ENCODE assay signal across 23 mouse cellular contexts in genomic region chr3:27326633-27327191, GRCm38 (mm10). TPM values are rescaled to one million over a fixed set of nuclear protein-coding genes. Genes with fewer than 3 reads are reported as not detected.
DNase-seq lines count a peak whose midpoint lies in the region; ATAC-seq and TF ChIP-seq lines count a peak whose summit lies in the region.
"Had no signal": no experiment of that assay in that cellular context is flagged by ENCODE, and none has a peak within 500 bp of the region (broad histone marks: within the 10 kb centered on the region; RNA-seq: fewer than 3 reads in every experiment).

No protein-coding gene starts in this region.

- H3K4me3 ChIP-seq in cerebellum, adult 2 months (replicated peaks; ENCODE audit: insufficient read depth, low read depth, low read length), result no peak overlapping the region
- H3K4me3 ChIP-seq in kidney, embryonic 15.5 days (replicated peaks), result no peak overlapping the region
- no peak overlapping the region for H3K4me3 ChIP-seq in myocyte
- no peak overlapping the region for H3K4me3 ChIP-seq in forebrain, embryonic 10.5 days
- no peak overlapping the region for H3K4me3 ChIP-seq in layer of hippocampus, adult 2 months
- H3K4me3 ChIP-seq: embryonic facial prominence, embryonic 12.5 days; liver, embryonic 12.5 days; lung, embryonic 15.5 days had no signal

- no peaks in the 10 kb centered on the region for H3K9me3 ChIP-seq in kidney, embryonic 15.5 days (replicated peaks)
- no peaks in the 10 kb centered on the region for H3K9me3 ChIP-seq in forebrain, embryonic 10.5 days
- H3K9me3 ChIP-seq: embryonic facial prominence, embryonic 12.5 days; liver, embryonic 12.5 days; lung, embryonic 15.5 days had no signal

- ATAC-seq in kidney, embryonic 15.5 days (replicated peaks; ENCODE audit: low FRiP score), result peak; percentile 77
- ATAC-seq: intestine, embryonic 16.5 days; liver, embryonic 12.5 days; midbrain, embryonic 16.5 days had no signal

- H3K9ac ChIP-seq in kidney, embryonic 15.5 days, result no peak overlapping the region
- H3K9ac ChIP-seq: embryonic facial prominence, embryonic 12.5 days; hindbrain, embryonic 14.5 days; liver, embryonic 12.5 days; lung, embryonic 15.5 days had no signal

- H3K27me3 ChIP-seq in cerebellum, adult 2 months (ENCODE audit: control insufficient read depth, insufficient read depth, low read length), result no peaks in the 10 kb centered on the region
- no peaks in the 10 kb centered on the region for H3K27me3 ChIP-seq in kidney, embryonic 15.5 days
- H3K27me3 ChIP-seq in myocyte (ENCODE audit: control insufficient read depth, insufficient read depth, insufficient read length), result peaks cover 4% of the 10 kb centered on the region
- H3K27me3 ChIP-seq in forebrain, embryonic 10.5 days (ENCODE audit: poor library complexity, severe bottlenecking), result no peaks in the 10 kb centered on the region
- H3K27me3 ChIP-seq: embryonic facial prominence, embryonic 12.5 days; liver, embryonic 12.5 days; lung, embryonic 15.5 days had no signal

- no peak for TF ChIP-seq POLR2A in cerebellum, adult 2 months (IDR thresholded peaks at IDR 0.05; ENCODE audit: borderline replicate concordance, insufficient read depth, low read length)
- no peak for TF ChIP-seq POLR2A in myocyte (IDR thresholded peaks at IDR 0.05; ENCODE audit: insufficient read length, low read depth)

- 29% methylated on average over 4 of the region's 4 CpGs for WGBS in cerebellum, adult 2 months
- 34% methylated on average over 4 of the region's 4 CpGs for WGBS in kidney, embryonic 15.5 days
- 86% methylated on average over 4 of the region's 4 CpGs for WGBS in forebrain, embryonic 10.5 days

- no peaks in the 10 kb centered on the region for H3K36me3 ChIP-seq in kidney, embryonic 15.5 days
- H3K36me3 ChIP-seq in myocyte (ENCODE audit: control insufficient read depth, insufficient read depth), result no peaks in the 10 kb centered on the region
- H3K36me3 ChIP-seq in forebrain, embryonic 10.5 days (replicated peaks), result no peaks in the 10 kb centered on the region
- H3K36me3 ChIP-seq: embryonic facial prominence, embryonic 12.5 days; liver, embryonic 12.5 days; lung, embryonic 15.5 days had no signal

- H3K4me1 ChIP-seq in cerebellum, adult 2 months (ENCODE audit: control insufficient read depth, insufficient read depth, low read length), result no peaks in the 10 kb centered on the region
- H3K4me1 ChIP-seq in kidney, embryonic 15.5 days, result peaks cover 9% of the 10 kb centered on the region; the same call in 1 of the 2 replicates
- no peaks in the 10 kb centered on the region for H3K4me1 ChIP-seq in forebrain, embryonic 10.5 days
- H3K4me1 ChIP-seq: embryonic facial prominence, embryonic 12.5 days; liver, embryonic 12.5 days; lung, embryonic 15.5 days had no signal

- no peak overlapping the region for H3ac ChIP-seq in myocyte (ENCODE audit: control insufficient read depth, insufficient read length)

- H3K79me2 ChIP-seq in myocyte (ENCODE audit: control insufficient read depth, insufficient read depth), result no peaks in the 10 kb centered on the region

- no peak overlapping the region for H3K27ac ChIP-seq in cerebellum, adult 2 months (ENCODE audit: insufficient read depth, low read length)
- no peak overlapping the region for H3K27ac ChIP-seq in kidney, embryonic 15.5 days
- no peak overlapping the region for H3K27ac ChIP-seq in forebrain, embryonic 10.5 days
- H3K27ac ChIP-seq in layer of hippocampus, adult 2 months, result no peak overlapping the region
- H3K27ac ChIP-seq: embryonic facial prominence, embryonic 12.5 days; hindbrain, embryonic 14.5 days; liver, embryonic 12.5 days; lung, embryonic 15.5 days had no signal

- no peak overlapping the region for H3K4me2 ChIP-seq in kidney, embryonic 15.5 days
- H3K4me2 ChIP-seq in myocyte (ENCODE audit: low read depth), result no peak overlapping the region
- H3K4me2 ChIP-seq: embryonic facial prominence, embryonic 12.5 days; hindbrain, embryonic 14.5 days; liver, embryonic 12.5 days; lung, embryonic 15.5 days had no signal

- peak; percentile 57 to 59 for DNase-seq in cerebellum, postnatal 10 days
- no peak for DNase-seq in cerebellum, adult 2 months
- DNase-seq in urinary bladder, postnatal 14 days (ENCODE audit: low spot score), result peak; percentile 21
- DNase-seq in urinary bladder, postnatal 10 days (ENCODE audit: low spot score), result no peak
- DNase-seq in forebrain, embryonic 10.5 days (ENCODE audit: extremely low spot score, low spot score), result no peak
- DNase-seq in layer of hippocampus, adult 2 months (ENCODE audit: low spot score in 2 of 2), result no peak
- DNase-seq: cerebellum, adult 11 months; gastrocnemius, postnatal 14 days; spleen, adult 18-20 months; thymus, adult 18-20 months had no signal

- no peak for TF ChIP-seq CTCF in cerebellum, adult 2 months (IDR thresholded peaks at IDR 0.05; ENCODE audit: borderline replicate concordance, insufficient read depth, low read depth, low read length)
- no peak for TF ChIP-seq CTCF in layer of hippocampus, adult 2 months (conservative IDR thresholded peaks at IDR 0.05)

TF ChIP-seq in myocyte, 11 proteins besides CTCF, POLR2A, EP300 and RAD21:
- TF ChIP-seq MYOG (IDR thresholded peaks at IDR 0.05; ENCODE audit: control insufficient read depth in 1 of 3, insufficient read depth in 1 of 3, insufficient read length in 2 of 3, low read depth in 2 of 3) (peak in 1 of 3 experiments; percentile 53), CEBPB (IDR thresholded peaks at IDR 0.05; ENCODE audit: insufficient read depth, poor library complexity, severe bottlenecking) (no peak), SRF (IDR thresholded peaks at IDR 0.05; ENCODE audit: control insufficient read depth, insufficient read length, low read depth) (no peak), MYOD1 (IDR thresholded peaks at IDR 0.05; ENCODE audit: control insufficient read depth in 1 of 3, insufficient read length in 2 of 3, low read depth in 2 of 3) (peak in 2 of 3 experiments; percentile 27 to 61), POLR2AphosphoS2 (IDR thresholded peaks at IDR 0.05; ENCODE audit: insufficient read length, low read depth) (no peak), MAX (IDR thresholded peaks at IDR 0.05; ENCODE audit: low read depth) (no peak), REST (IDR thresholded peaks at IDR 0.05; ENCODE audit: insufficient read depth, insufficient read length) (no peak), TCF12 (IDR thresholded peaks at IDR 0.05; ENCODE audit: insufficient read depth, poor library complexity, severe bottlenecking) (no peak), TCF3 (IDR thresholded peaks at IDR 0.05; ENCODE audit: insufficient read length, low read depth) (no peak), USF1 (IDR thresholded peaks at IDR 0.05; ENCODE audit: low read depth) (no peak)
TF ChIP-seq in myocyte: peak in this region for 2.

RNA-seq across cellular contexts. Expression of gene Tnfsf10, which starts 9.9 kb away (rescaled TPM):
- polyA plus RNA-seq in cerebellum, adult 2 months (2012; rRNA removed), result 1.6 and 2.0 TPM in 2 replicates
- polyA plus RNA-seq in kidney, embryonic 15.5 days (2015; fragmentation: Nextera tagmentation; extraction: Ambion mirVana), result 0.44 and 0.45 TPM in 2 replicates
- polyA plus RNA-seq in myocyte (2012; fragmentation: generic; extraction: Trizol), result not detected
- not detected in 2 replicates for polyA plus RNA-seq in forebrain, embryonic 10.5 days (2016; fragmentation: Nextera tagmentation; extraction: Ambion mirVana)
- total RNA-seq in layer of hippocampus, adult 2 months (2021), result 1 to 10 TPM in 1 of 2 experiments, under 1 TPM in 1; 0.83 to 1.4 TPM
- polyA plus RNA-seq: neural tube, embryonic 11.5 days had no signal

RNA-seq across cellular contexts. Expression of gene Ghsr, which starts 44.4 kb away (rescaled TPM):
- 0.14 and 0.29 TPM in 2 replicates for polyA plus RNA-seq in cerebellum, adult 2 months (2012; rRNA removed)
- not detected in 2 replicates for polyA plus RNA-seq in kidney, embryonic 15.5 days (2015; fragmentation: Nextera tagmentation; extraction: Ambion mirVana)
- polyA plus RNA-seq in myocyte (2012; fragmentation: generic; extraction: Trizol), result not detected
- 0.04 TPM in 1 of 2 replicates, not detected in the other for polyA plus RNA-seq in forebrain, embryonic 10.5 days (2016; fragmentation: Nextera tagmentation; extraction: Ambion mirVana)
- total RNA-seq in layer of hippocampus, adult 2 months (2021), result 1 to 10 TPM in 1 of 2 experiments, under 1 TPM in 1; 0.93 to 1.8 TPM
- total RNA-seq: common myeloid progenitor, adult 5-6 weeks; gastrocnemius, postnatal 14 days; megakaryocyte, adult 5-6 weeks had no signal
- polyA plus RNA-seq: embryonic facial prominence, embryonic 12.5 days; heart, postnatal 0 days; intestine, embryonic 16.5 days; liver, embryonic 12.5 days; lung, embryonic 15.5 days; stomach, embryonic 14.5 days had no signal

Comparison
In these comparisons a context has a peak if more than half of its experiments do, and no peak if none do; other contexts are left out.
1. DNase-seq: peak in cerebellum, postnatal 10 days (2 of 2) and urinary bladder, postnatal 14 days (single experiment); none in cerebellum, adult 2 months (0 of 2), urinary bladder, postnatal 10 days (single experiment), forebrain, embryonic 10.5 days (single experiment) and layer of hippocampus, adult 2 months (0 of 2).